Mouse (Mus musculus): ENCODE data around the gene Olfr1480. TPM values are rescaled to one million over a fixed set of nuclear protein-coding genes. Genes with fewer than 3 reads are reported as not detected.

Gene Olfr1480
- polyA plus RNA-seq (2017; shearing (Covaris generic)), result not detected

DNA sequence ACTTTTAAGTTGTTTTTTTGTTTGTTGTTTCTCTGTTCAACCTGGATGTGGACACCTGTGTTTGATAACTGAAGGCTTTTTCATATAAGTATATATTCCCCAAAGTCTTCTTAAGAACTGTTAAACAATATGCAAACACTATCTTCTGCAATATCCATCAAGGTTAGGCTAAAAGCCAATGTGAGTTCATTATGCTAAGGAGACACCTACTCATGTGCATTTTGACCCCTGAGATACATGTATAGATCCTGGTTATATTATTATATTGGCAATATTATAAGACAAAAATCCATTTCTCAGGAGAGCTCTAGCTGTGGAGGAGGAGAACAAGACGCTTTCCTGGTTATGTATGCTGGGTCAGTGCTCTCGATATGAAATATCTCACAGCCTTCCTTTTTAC lies at the start of gene Olfr1480:
TSS of gene Olfr1480 (plus strand) at position 301 of the 400 bp plus-strand sequence.
- no peak for ATAC-seq

DNA sequence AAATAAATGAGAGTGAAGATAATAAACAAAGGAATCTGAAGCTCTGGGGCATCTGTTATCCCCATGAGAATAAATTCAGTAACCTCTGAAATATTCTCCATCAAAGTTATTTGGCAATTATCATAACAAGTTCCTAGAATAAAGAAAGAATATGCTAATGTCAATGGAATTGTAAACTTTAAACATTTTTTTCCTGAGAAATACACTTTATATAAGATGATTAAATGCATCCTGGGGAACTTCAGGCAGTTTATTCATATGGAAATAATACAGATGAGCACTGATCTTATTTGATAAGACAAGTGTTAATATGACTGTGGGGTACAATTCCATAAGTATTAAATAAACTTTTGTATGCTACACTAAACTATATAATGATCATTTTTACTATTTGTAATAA lies 47.6 kb upstream of the Olfr1480 start, which contains the start of gene Olfr1475:
TSS of gene Olfr1475 (minus strand) at position 101 of the 400 bp plus-strand sequence.
- no peak for ATAC-seq

GRCm38 (mm10) chr19:13500246-13500645 lies 27.5 kb upstream of the Olfr1480 start, which contains the start of gene Olfr1477:
Gene Olfr1477 (plus strand): TSS chr19:13500546.
- no peak for ATAC-seq

Other genes with a start within 250 kb of the Olfr1480 start
- gene Olfr1465, start 212.4 kb upstream of the Olfr1480 start, polyA plus RNA-seq (2017; shearing (Covaris generic)), result not detected
- not detected for gene Olfr1466, start 189.1 kb upstream of the Olfr1480 start, polyA plus RNA-seq (2017; shearing (Covaris generic))
- gene Olfr1467, start 165.7 kb upstream of the Olfr1480 start, polyA plus RNA-seq (2017; shearing (Covaris generic)), result not detected
- not detected for gene Olfr1469, start 120.1 kb upstream of the Olfr1480 start, polyA plus RNA-seq (2017; shearing (Covaris generic))
- not detected for gene Olfr1471, start 84.5 kb upstream of the Olfr1480 start, polyA plus RNA-seq (2017; shearing (Covaris generic))
- not detected for gene Olfr1472, start 71.8 kb upstream of the Olfr1480 start, polyA plus RNA-seq (2017; shearing (Covaris generic))
- not detected for gene Olfr1474, start 58.3 kb upstream of the Olfr1480 start, polyA plus RNA-seq (2017; shearing (Covaris generic))
- gene Olfr1475, start 47.7 kb upstream of the Olfr1480 start, polyA plus RNA-seq (2017; shearing (Covaris generic)), result not detected
- under 1 TPM in 1 of 3 experiments, not detected in 2; 0.16 TPM for gene Olfr1477, start 27.4 kb upstream of the Olfr1480 start, polyA plus RNA-seq (2017; shearing (Covaris generic))
- gene Olfr1484, start 55.6 kb downstream of the Olfr1480 start, polyA plus RNA-seq (2017; shearing (Covaris generic)), result not detected
- not detected for gene Olfr1487, start 89.5 kb downstream of the Olfr1480 start, polyA plus RNA-seq (2017; shearing (Covaris generic))
- not detected for gene Olfr1489, start 103.7 kb downstream of the Olfr1480 start, polyA plus RNA-seq (2017; shearing (Covaris generic))
- not detected for gene Olfr1490, start 123.2 kb downstream of the Olfr1480 start, polyA plus RNA-seq (2017; shearing (Covaris generic))
- not detected for gene Olfr1491, start 169.4 kb downstream of the Olfr1480 start, polyA plus RNA-seq (2017; shearing (Covaris generic))
- gene Olfr1493-ps1, start 195.4 kb downstream of the Olfr1480 start, polyA plus RNA-seq (2017; shearing (Covaris generic)), result not detected
- not detected for gene Olfr1494, start 211.8 kb downstream of the Olfr1480 start, polyA plus RNA-seq (2017; shearing (Covaris generic))
- gene Olfr1495, start 236.7 kb downstream of the Olfr1480 start, polyA plus RNA-seq (2017; shearing (Covaris generic)), result under 1 TPM in 1 of 3 experiments, not detected in 2; 0.57 TPM
- gene Olfr1496, start 250.0 kb downstream of the Olfr1480 start, polyA plus RNA-seq (2017; shearing (Covaris generic)), result not detected